15 mouse cellular contexts compared by ENCODE assay signal in the genomic region with DNA sequence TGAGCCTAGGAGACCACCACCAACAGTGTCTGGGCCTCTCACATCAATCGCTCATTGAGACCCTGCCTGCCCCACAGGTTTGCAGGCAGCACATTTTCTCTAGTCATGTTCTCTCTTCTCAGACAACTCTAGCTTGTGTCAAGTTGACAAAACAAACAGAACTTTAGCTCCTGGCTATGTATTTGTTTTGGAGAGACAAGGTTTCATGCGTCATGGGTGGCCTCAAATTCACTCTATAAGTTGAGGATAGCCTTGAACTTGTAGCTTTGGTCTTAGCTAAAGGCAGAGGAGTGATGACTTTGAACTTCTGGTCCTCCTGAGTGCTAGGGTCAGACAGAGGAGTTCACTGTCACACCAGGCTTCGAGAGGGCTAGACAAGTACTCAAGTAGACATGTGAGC.
DNase-seq lines count a peak whose midpoint lies in the region; ATAC-seq and TF ChIP-seq lines count a peak whose summit lies in the region.
"Had no signal": no experiment of that assay in that cellular context is flagged by ENCODE, and none has a peak within 500 bp of the region (broad histone marks: within the 10 kb centered on the region; RNA-seq: fewer than 3 reads in every experiment).

No protein-coding gene starts in this region.

- no peak for TF ChIP-seq POLR2A in myocyte (IDR thresholded peaks at IDR 0.05; ENCODE audit: insufficient read length, low read depth)
- TF ChIP-seq POLR2A in heart, adult 2 months (IDR thresholded peaks at IDR 0.05; ENCODE audit: insufficient read depth, low read depth, low read length), result no peak

- no peak overlapping the region for H3K9ac ChIP-seq in liver, embryonic 16.5 days (ENCODE audit: low read depth, low read length)
- no peak overlapping the region for H3K9ac ChIP-seq in liver, embryonic 11.5 days (ENCODE audit: low read depth, low read length)
- no peak overlapping the region for H3K9ac ChIP-seq in stomach, embryonic 16.5 days (ENCODE audit: low read length)
- H3K9ac ChIP-seq in stomach, postnatal 0 days (ENCODE audit: low read length), result no peak overlapping the region
- no peak overlapping the region for H3K9ac ChIP-seq in heart, adult 2 months (ENCODE audit: low read depth, low read length)
- H3K9ac ChIP-seq: embryonic facial prominence, embryonic 12.5 days; forebrain, embryonic 13.5 days; forebrain, embryonic 15.5 days had no signal

- peak; percentile 27; the same call in 1 of the 2 replicates for ATAC-seq in liver, embryonic 16.5 days (ENCODE audit: low read depth)
- no peak for ATAC-seq in liver, embryonic 11.5 days (replicated peaks; ENCODE audit: low FRiP score)
- ATAC-seq in stomach, embryonic 16.5 days (ENCODE audit: insufficient read depth, low FRiP score), result no peak
- no peak for ATAC-seq in stomach, postnatal 0 days (ENCODE audit: low FRiP score, low TSS enrichment)
- ATAC-seq: activated CD4-positive, CD25-positive, alpha-beta regulatory T cell, adult 4 months; forebrain, embryonic 13.5 days; forebrain, embryonic 15.5 days had no signal

- no peak overlapping the region for H3K4me3 ChIP-seq in liver, embryonic 16.5 days (ENCODE audit: low read depth, low read length)
- no peak overlapping the region for H3K4me3 ChIP-seq in liver, embryonic 11.5 days (ENCODE audit: low read depth, low read length)
- H3K4me3 ChIP-seq in stomach, embryonic 16.5 days (replicated peaks; ENCODE audit: low read length), result no peak overlapping the region
- no peak overlapping the region for H3K4me3 ChIP-seq in stomach, postnatal 0 days (ENCODE audit: low read depth, low read length)
- H3K4me3 ChIP-seq in myocyte, result no peak overlapping the region
- no peak overlapping the region for H3K4me3 ChIP-seq in heart, adult 2 months
- H3K4me3 ChIP-seq: embryonic facial prominence, embryonic 10.5 days; embryonic facial prominence, embryonic 12.5 days; forebrain, embryonic 13.5 days; forebrain, embryonic 15.5 days had no signal

- no peaks in the 10 kb centered on the region for H3K27me3 ChIP-seq in liver, embryonic 16.5 days (ENCODE audit: control insufficient read depth, insufficient read depth, low read depth, low read length)
- no peaks in the 10 kb centered on the region for H3K27me3 ChIP-seq in liver, embryonic 11.5 days (replicated peaks; ENCODE audit: control insufficient read depth, insufficient read depth, low read length)
- H3K27me3 ChIP-seq in stomach, embryonic 16.5 days (ENCODE audit: control insufficient read depth, insufficient read depth, low read length), result no peaks in the 10 kb centered on the region
- H3K27me3 ChIP-seq in stomach, postnatal 0 days (ENCODE audit: control insufficient read depth, insufficient read depth, low read length), result no peaks in the 10 kb centered on the region
- H3K27me3 ChIP-seq in myocyte (ENCODE audit: control insufficient read depth, insufficient read depth, insufficient read length), result no peaks in the 10 kb centered on the region
- H3K27me3 ChIP-seq in heart, adult 2 months (ENCODE audit: control insufficient read depth, insufficient read depth, low read length), result no peaks in the 10 kb centered on the region
- H3K27me3 ChIP-seq: embryonic facial prominence, embryonic 12.5 days; forebrain, embryonic 13.5 days; forebrain, embryonic 15.5 days; Patski had no signal

- 61% methylated on average over 3 of the region's 3 CpGs for WGBS in liver, embryonic 16.5 days (ENCODE audit: insufficient replicate concordance)
- WGBS in liver, embryonic 11.5 days, result 77% methylated on average over 3 of the region's 3 CpGs
- 87% methylated on average over 3 of the region's 3 CpGs for WGBS in stomach, embryonic 16.5 days
- WGBS in stomach, postnatal 0 days, result 87% methylated on average over 3 of the region's 3 CpGs
- 97% methylated on average over 3 of the region's 3 CpGs for WGBS in heart, adult 2 months

- no peaks in the 10 kb centered on the region for H3K9me3 ChIP-seq in liver, embryonic 16.5 days (replicated peaks; ENCODE audit: control insufficient read depth, low read length)
- no peaks in the 10 kb centered on the region for H3K9me3 ChIP-seq in liver, embryonic 11.5 days (ENCODE audit: control insufficient read depth, low read length)
- no peaks in the 10 kb centered on the region for H3K9me3 ChIP-seq in stomach, embryonic 16.5 days (replicated peaks; ENCODE audit: control insufficient read depth, low read length)
- H3K9me3 ChIP-seq in stomach, postnatal 0 days (ENCODE audit: control insufficient read depth, low read length), result no peaks in the 10 kb centered on the region
- H3K9me3 ChIP-seq: embryonic facial prominence, embryonic 10.5 days; embryonic facial prominence, embryonic 12.5 days; forebrain, embryonic 13.5 days; forebrain, embryonic 15.5 days had no signal

- no peak for TF ChIP-seq CTCF in stomach, postnatal 0 days (IDR thresholded peaks at IDR 0.05; ENCODE audit: low read depth)
- TF ChIP-seq CTCF in heart, adult 2 months (IDR thresholded peaks at IDR 0.05), result no peak

- no peak overlapping the region for H3K4me2 ChIP-seq in liver, embryonic 16.5 days (ENCODE audit: low read depth, low read length)
- H3K4me2 ChIP-seq in liver, embryonic 11.5 days, result no peak overlapping the region
- no peak overlapping the region for H3K4me2 ChIP-seq in stomach, embryonic 16.5 days (ENCODE audit: low read depth, low read length)
- H3K4me2 ChIP-seq in stomach, postnatal 0 days (replicated peaks; ENCODE audit: low read depth), result no peak overlapping the region
- peak overlapping the region; percentile 44 for H3K4me2 ChIP-seq in myocyte (ENCODE audit: low read depth)
- H3K4me2 ChIP-seq: embryonic facial prominence, embryonic 12.5 days; forebrain, embryonic 13.5 days; forebrain, embryonic 15.5 days had no signal

- TF ChIP-seq EP300 in stomach, postnatal 0 days (optimal IDR thresholded peaks at IDR 0.05), result no peak
- no peak for TF ChIP-seq EP300 in heart, adult 2 months (IDR thresholded peaks at IDR 0.05; ENCODE audit: insufficient read depth, low read depth, low read length)

- no peaks in the 10 kb centered on the region for H3K36me3 ChIP-seq in liver, embryonic 16.5 days (ENCODE audit: control insufficient read depth, insufficient read depth)
- no peaks in the 10 kb centered on the region for H3K36me3 ChIP-seq in liver, embryonic 11.5 days (ENCODE audit: control insufficient read depth, insufficient read depth, low read length)
- no peaks in the 10 kb centered on the region for H3K36me3 ChIP-seq in stomach, embryonic 16.5 days (ENCODE audit: control insufficient read depth, insufficient read depth, low read length)
- no peaks in the 10 kb centered on the region for H3K36me3 ChIP-seq in stomach, postnatal 0 days (ENCODE audit: control insufficient read depth, insufficient read depth, low read length)
- no peaks in the 10 kb centered on the region for H3K36me3 ChIP-seq in myocyte (ENCODE audit: control insufficient read depth, insufficient read depth)
- H3K36me3 ChIP-seq in heart, adult 2 months (ENCODE audit: control insufficient read depth, insufficient read depth, low read length), result no peaks in the 10 kb centered on the region
- H3K36me3 ChIP-seq: embryonic facial prominence, embryonic 10.5 days; embryonic facial prominence, embryonic 12.5 days; forebrain, embryonic 15.5 days had no signal

- no peak overlapping the region for H3K27ac ChIP-seq in liver, embryonic 16.5 days (ENCODE audit: low read length)
- no peak overlapping the region for H3K27ac ChIP-seq in liver, embryonic 11.5 days (ENCODE audit: low read depth, low read length)
- H3K27ac ChIP-seq in stomach, embryonic 16.5 days (ENCODE audit: low read length), result peak overlapping the region; percentile 59; the same call in 1 of the 2 replicates
- H3K27ac ChIP-seq in stomach, postnatal 0 days (replicated peaks), result no peak overlapping the region
- no peak overlapping the region for H3K27ac ChIP-seq in heart, adult 2 months
- H3K27ac ChIP-seq: embryonic facial prominence, embryonic 10.5 days; embryonic facial prominence, embryonic 12.5 days; forebrain, embryonic 13.5 days; forebrain, embryonic 15.5 days had no signal

- intact Hi-C loops in heart, adult 2 months (cut with DNase I), result no loop called here

- no peak overlapping the region for H3ac ChIP-seq in myocyte (ENCODE audit: control insufficient read depth, insufficient read length)

- no peaks in the 10 kb centered on the region for H3K79me2 ChIP-seq in myocyte (ENCODE audit: control insufficient read depth, insufficient read depth)
- no peaks in the 10 kb centered on the region for H3K79me2 ChIP-seq in heart, adult 2 months (replicated peaks; ENCODE audit: control insufficient read depth, insufficient read depth, low read length)

- DNase-seq in liver, embryonic 11.5 days (ENCODE audit: low spot score), result no peak
- DNase-seq in stomach, postnatal 0 days (ENCODE audit: low spot score), result no peak
- no peak for DNase-seq in heart, adult 11 months
- no peak for DNase-seq in heart, adult 2 months
- DNase-seq: cerebellum, adult 9-10 months; cerebellum, postnatal 10 days had no signal

- H3K4me1 ChIP-seq in liver, embryonic 16.5 days (ENCODE audit: control insufficient read depth, low read depth, low read length), result no peaks in the 10 kb centered on the region; the same call in none of the 2 replicates
- peaks cover 4% of the 10 kb centered on the region for H3K4me1 ChIP-seq in liver, embryonic 11.5 days (replicated peaks; ENCODE audit: control insufficient read depth, insufficient read depth, low read length)
- H3K4me1 ChIP-seq in stomach, embryonic 16.5 days (ENCODE audit: control insufficient read depth, insufficient read depth, low read length), result peaks cover 22% of the 10 kb centered on the region
- H3K4me1 ChIP-seq in stomach, postnatal 0 days (replicated peaks; ENCODE audit: control insufficient read depth, insufficient read depth), result 0 out of 2 replicates have a peak, but pooled peaks cover 5% of the 10 kb centered on the region
- peaks cover 7% of the 10 kb centered on the region for H3K4me1 ChIP-seq in heart, adult 2 months (ENCODE audit: control insufficient read depth, insufficient read depth, low read length)
- H3K4me1 ChIP-seq: forebrain, embryonic 13.5 days; forebrain, embryonic 15.5 days had no signal

TF ChIP-seq in myocyte, 11 proteins besides CTCF, POLR2A, EP300 and RAD21 (continues in another document):
- TF ChIP-seq REST (IDR thresholded peaks at IDR 0.05; ENCODE audit: insufficient read depth, insufficient read length) (no peak), USF1 (IDR thresholded peaks at IDR 0.05; ENCODE audit: low read depth) (no peak), E2F4 (IDR thresholded peaks at IDR 0.05; ENCODE audit: insufficient read depth) (no peak), POLR2AphosphoS2 (IDR thresholded peaks at IDR 0.05; ENCODE audit: insufficient read length, low read depth) (no peak), TCF12 (IDR thresholded peaks at IDR 0.05; ENCODE audit: insufficient read depth, poor library complexity, severe bottlenecking) (no peak), MYOG (IDR thresholded peaks at IDR 0.05; ENCODE audit: control insufficient read depth in 1 of 3, insufficient read depth in 1 of 3, insufficient read length in 2 of 3, low read depth in 2 of 3) (no peak), SRF (IDR thresholded peaks at IDR 0.05; ENCODE audit: control insufficient read depth, insufficient read length, low read depth) (no peak), TCF3 (IDR thresholded peaks at IDR 0.05; ENCODE audit: insufficient read length, low read depth) (no peak), MYOD1 (IDR thresholded peaks at IDR 0.05; ENCODE audit: control insufficient read depth in 1 of 3, insufficient read length in 2 of 3, low read depth in 2 of 3) (no peak)
